Mouse (Mus musculus): ENCODE measurements around the gene Slc17a7. TPM values are rescaled to one million over a fixed set of nuclear protein-coding genes. Genes with fewer than 3 reads are reported as not detected.

The Slc17a7 gene
- polyA plus RNA-seq, 1 experiment from 2014 or later, result 2.6 TPM

DNA sequence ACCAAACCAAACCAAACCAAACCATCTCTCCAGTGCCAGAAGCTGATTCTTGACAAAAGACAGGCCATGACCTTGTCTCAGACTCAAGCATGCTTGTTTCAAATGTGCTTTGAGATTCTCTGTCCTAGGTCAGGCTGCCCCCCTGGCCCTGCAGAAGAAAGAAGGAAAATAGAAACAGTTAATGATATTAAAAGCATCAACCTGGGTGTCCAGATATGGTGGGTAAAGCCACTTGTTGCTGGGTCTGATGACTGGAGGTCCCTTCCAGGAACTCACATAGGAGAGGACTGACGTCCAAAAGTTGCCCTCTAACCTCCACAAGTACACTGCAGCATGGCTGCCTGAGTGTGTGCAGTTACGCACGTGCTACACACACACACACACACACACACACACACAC, 2.9 kb upstream of the Slc17a7 start:
- WGBS, result 92% methylated on average over 3 of the region's 3 CpGs
- Histone ChIP-seq H3K27me3 (replicated peaks) (peaks cover 36% of the 10 kb centered on the region), H3K9ac (no peak overlapping the region), H3K27ac (no peak overlapping the region), H3K4me2 (replicated peaks) (no peak overlapping the region), H3K4me3 (no peak overlapping the region), H3K4me1 (peaks cover 11% of the 10 kb centered on the region), H3K9me3 (no peaks in the 10 kb centered on the region), H3K36me3 (peaks cover 35% of the 10 kb centered on the region)
- ATAC-seq (ENCODE audit: low FRiP score, low read depth), result no peak

GRCm38 (mm10) chr7:45161612-45162473, 1.9 kb upstream of the Slc17a7 start:
- peaks cover 46% of the 10 kb centered on the region for H3K27me3 ChIP-seq (replicated peaks)
- peaks cover 35% of the 10 kb centered on the region for H3K36me3 ChIP-seq
- peak overlapping the region; percentile 63 for H3K4me2 ChIP-seq (replicated peaks)
- H3K9me3 ChIP-seq, result no peaks in the 10 kb centered on the region
- no peak overlapping the region for H3K27ac ChIP-seq
- ATAC-seq (ENCODE audit: low FRiP score, low read depth), result peak; percentile 80
- H3K4me1 ChIP-seq, result peaks cover 11% of the 10 kb centered on the region
- WGBS, result 5% methylated on average over 35 of the region's 35 CpGs
- 0 out of 2 replicates have a peak overlapping the region, but pooled peaks have one; percentile 40 for H3K9ac ChIP-seq
- peak overlapping the region; percentile 25 for H3K4me3 ChIP-seq

- no peak overlapping the region; the same call in 1 of the 2 replicates for H3K4me3 ChIP-seq
- peaks cover 53% of the 10 kb centered on the region for H3K27me3 ChIP-seq (replicated peaks)
- no peaks in the 10 kb centered on the region for H3K9me3 ChIP-seq
- no peak overlapping the region for H3K27ac ChIP-seq
- H3K4me2 ChIP-seq (replicated peaks), result peak overlapping the region; percentile 63
- ATAC-seq (ENCODE audit: low FRiP score, low read depth), result no peak
- 29% methylated on average over 6 of the region's 6 CpGs for WGBS
- peaks cover 34% of the 10 kb centered on the region for H3K36me3 ChIP-seq
- H3K4me1 ChIP-seq, result peaks cover 14% of the 10 kb centered on the region
- H3K9ac ChIP-seq, result 0 out of 2 replicates have a peak overlapping the region, but pooled peaks have one; percentile 40
Measured at GRCm38 (mm10) chr7:45162551-45162950, 1.2 kb upstream of the Slc17a7 start.

GRCm38 (mm10) chr7:45162996-45163615, 643 bp upstream of the Slc17a7 start:
- Histone ChIP-seq H3K36me3 (peaks cover 28% of the 10 kb centered on the region), H3K9me3 (no peaks in the 10 kb centered on the region), H3K27me3 (replicated peaks) (peaks cover 59% of the 10 kb centered on the region), H3K4me1 (peaks cover 19% of the 10 kb centered on the region), H3K9ac (no peak overlapping the region), H3K27ac (no peak overlapping the region), H3K4me2 (replicated peaks) (peak overlapping the region; percentile 65; the same call in 1 of the 2 replicates), H3K4me3 (no peak overlapping the region)
- 72% methylated on average over 9 of the region's 9 CpGs for WGBS
- ATAC-seq (ENCODE audit: low FRiP score, low read depth), result no peak

DNA sequence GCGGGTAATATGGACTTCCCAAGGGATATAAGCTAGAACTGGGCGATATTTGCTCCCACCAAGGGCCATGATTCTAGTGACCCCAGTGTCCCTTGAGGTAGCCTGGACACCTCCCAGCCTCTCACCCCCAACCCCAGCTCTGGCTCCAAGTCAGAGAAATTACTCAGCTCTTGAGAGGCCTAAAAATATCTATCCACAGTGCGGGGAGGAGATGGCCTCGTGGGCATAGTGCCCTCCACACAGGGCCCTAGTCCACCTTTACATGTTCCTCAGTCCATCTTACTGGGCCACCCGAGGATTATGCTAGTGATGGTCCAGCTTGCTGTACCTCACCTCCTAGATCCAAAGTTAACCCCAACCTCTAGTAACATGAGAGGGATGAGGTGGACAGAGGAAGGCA, 1.1 kb downstream of the Slc17a7 start:
- H3K4me3 ChIP-seq, result no peak overlapping the region
- H3K9me3 ChIP-seq, result peaks cover 5% of the 10 kb centered on the region; the same call in 1 of the 2 replicates

DNA sequence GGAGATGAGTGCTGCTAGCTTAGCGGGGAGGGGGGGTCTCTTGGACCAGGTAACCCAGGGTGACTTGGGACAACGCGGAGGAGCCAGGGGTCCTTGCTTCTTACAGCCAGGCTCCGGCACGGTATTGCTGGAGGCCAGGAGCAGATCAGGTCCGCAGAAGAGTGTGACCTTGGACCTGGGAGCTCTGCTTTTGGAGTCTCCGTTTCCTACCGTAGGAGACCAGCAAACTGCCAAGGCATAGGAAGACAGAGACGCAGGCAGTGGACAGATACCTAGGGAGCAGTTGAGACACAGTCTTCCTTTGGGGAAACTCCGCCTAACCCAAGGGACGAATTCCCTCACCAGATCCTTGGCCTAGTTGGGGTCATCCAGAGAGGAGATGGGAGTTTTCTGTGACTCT, 2.0 kb downstream of the Slc17a7 start:
- 45% methylated on average over 11 of the region's 11 CpGs for WGBS
- H3K4me1 ChIP-seq, result peaks cover 27% of the 10 kb centered on the region
- H3K27ac ChIP-seq, result no peak overlapping the region
- no peak overlapping the region for H3K4me2 ChIP-seq (replicated peaks)
- no peak overlapping the region for H3K4me3 ChIP-seq
- no peak for ATAC-seq (ENCODE audit: low FRiP score, low read depth)
- peaks cover 81% of the 10 kb centered on the region for H3K27me3 ChIP-seq (replicated peaks)
- H3K9me3 ChIP-seq, result peaks cover 10% of the 10 kb centered on the region; the same call in 1 of the 2 replicates
- H3K9ac ChIP-seq, result no peak overlapping the region
- H3K36me3 ChIP-seq, result peaks cover 5% of the 10 kb centered on the region; the same call in 1 of the 2 replicates

More for the DNA sequence above, 1.1 kb downstream of the Slc17a7 start:
- ATAC-seq (ENCODE audit: low FRiP score, low read depth), result no peak
- Histone ChIP-seq H3K9ac (no peak overlapping the region), H3K4me1 (peaks cover 27% of the 10 kb centered on the region), H3K4me2 (replicated peaks) (no peak overlapping the region), H3K36me3 (peaks cover 13% of the 10 kb centered on the region), H3K27ac (no peak overlapping the region), H3K27me3 (replicated peaks) (peaks cover 76% of the 10 kb centered on the region)
- WGBS, result 64% methylated on average over 5 of the region's 5 CpGs

GRCm38 (mm10) chr7:45166950-45167401, 3.2 kb downstream of the Slc17a7 start:
- no peak for ATAC-seq (ENCODE audit: low FRiP score, low read depth)
- Histone ChIP-seq H3K9ac (no peak overlapping the region), H3K36me3 (no peaks in the 10 kb centered on the region), H3K27ac (no peak overlapping the region), H3K4me1 (peaks cover 27% of the 10 kb centered on the region), H3K4me3 (no peak overlapping the region), H3K4me2 (replicated peaks) (no peak overlapping the region), H3K27me3 (replicated peaks) (peaks cover 85% of the 10 kb centered on the region), H3K9me3 (peaks cover 10% of the 10 kb centered on the region; the same call in 1 of the 2 replicates)
- 32% methylated on average over 10 of the region's 10 CpGs for WGBS

- H3K27me3 ChIP-seq (replicated peaks), result peaks cover 85% of the 10 kb centered on the region
- H3K27ac ChIP-seq, result no peak overlapping the region
- H3K4me2 ChIP-seq (replicated peaks), result peak overlapping the region; percentile 24; the same call in 1 of the 2 replicates
- no peak overlapping the region for H3K9ac ChIP-seq
- H3K4me1 ChIP-seq, result peaks cover 21% of the 10 kb centered on the region
- 2% methylated on average over 19 of the region's 19 CpGs for WGBS
- no peaks in the 10 kb centered on the region for H3K36me3 ChIP-seq
- ATAC-seq (ENCODE audit: low FRiP score, low read depth), result no peak
- H3K9me3 ChIP-seq, result peaks cover 10% of the 10 kb centered on the region; the same call in 1 of the 2 replicates
- H3K4me3 ChIP-seq, result no peak overlapping the region
Measured at GRCm38 (mm10) chr7:45167761-45168445, 4.2 kb downstream of the Slc17a7 start.

DNA sequence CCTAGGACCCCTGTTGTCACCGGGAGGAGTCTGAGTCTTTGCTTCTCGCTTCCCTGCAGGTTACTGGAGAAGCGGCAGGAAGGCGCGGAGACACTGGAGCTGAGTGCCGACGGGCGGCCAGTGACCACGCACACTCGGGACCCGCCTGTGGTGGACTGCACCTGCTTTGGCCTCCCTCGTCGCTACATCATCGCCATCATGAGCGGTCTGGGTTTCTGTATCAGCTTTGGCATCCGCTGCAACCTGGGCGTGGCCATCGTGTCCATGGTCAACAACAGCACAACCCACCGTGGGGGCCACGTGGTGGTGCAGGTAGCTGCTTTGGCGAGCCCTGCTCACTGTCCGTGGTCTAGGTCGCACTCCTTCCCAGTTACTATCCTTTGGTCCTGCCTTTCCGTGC, 4.9 kb downstream of the Slc17a7 start:
- Histone ChIP-seq H3K4me3 (no peak overlapping the region), H3K36me3 (no peaks in the 10 kb centered on the region), H3K9ac (no peak overlapping the region), H3K4me2 (replicated peaks) (peak overlapping the region; percentile 24), H3K9me3 (peaks cover 10% of the 10 kb centered on the region; the same call in 1 of the 2 replicates), H3K27me3 (replicated peaks) (peaks cover 77% of the 10 kb centered on the region), H3K4me1 (peaks cover 19% of the 10 kb centered on the region), H3K27ac (no peak overlapping the region)
- WGBS, result 5% methylated on average over 24 of the region's 24 CpGs
- ATAC-seq (ENCODE audit: low FRiP score, low read depth), result no peak

DNA sequence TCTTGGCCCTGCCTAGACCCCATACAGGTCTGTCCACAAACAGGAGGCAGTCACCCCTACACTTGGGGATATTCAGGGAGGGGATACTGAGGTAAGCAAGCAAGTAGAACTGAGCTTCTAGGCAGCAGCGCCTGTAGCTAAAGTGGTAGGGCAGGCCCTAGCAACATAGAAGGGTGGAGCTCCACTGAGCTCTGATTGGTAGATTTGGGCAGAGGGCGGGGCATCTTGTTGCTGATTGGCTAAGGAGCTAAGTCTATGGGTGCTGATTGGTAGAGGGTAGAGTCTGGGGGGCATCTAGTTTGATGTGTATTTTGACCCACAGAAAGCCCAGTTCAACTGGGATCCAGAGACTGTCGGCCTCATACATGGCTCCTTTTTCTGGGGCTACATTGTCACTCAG, 5.7 kb downstream of the Slc17a7 start:
- Histone ChIP-seq H3K27ac (no peak overlapping the region), H3K36me3 (no peaks in the 10 kb centered on the region), H3K27me3 (replicated peaks) (peaks cover 77% of the 10 kb centered on the region), H3K4me1 (peaks cover 16% of the 10 kb centered on the region), H3K4me3 (no peak overlapping the region), H3K9ac (no peak overlapping the region), H3K9me3 (peaks cover 10% of the 10 kb centered on the region; the same call in 1 of the 2 replicates), H3K4me2 (replicated peaks) (no peak overlapping the region)
- ATAC-seq (ENCODE audit: low FRiP score, low read depth), result no peak
- 90% methylated on average over 3 of the region's 3 CpGs for WGBS

GRCm38 (mm10) chr7:45172974-45173373, 9.2 kb downstream of the Slc17a7 start:
- no peak for ATAC-seq (ENCODE audit: low FRiP score, low read depth)
- peaks cover 77% of the 10 kb centered on the region for H3K27me3 ChIP-seq (replicated peaks)
- no peaks in the 10 kb centered on the region for H3K36me3 ChIP-seq
- H3K4me1 ChIP-seq, result peaks cover 25% of the 10 kb centered on the region
- H3K9me3 ChIP-seq, result peaks cover 10% of the 10 kb centered on the region; the same call in 1 of the 2 replicates
- H3K4me2 ChIP-seq (replicated peaks), result no peak overlapping the region
- no peak overlapping the region for H3K27ac ChIP-seq
- H3K9ac ChIP-seq, result no peak overlapping the region
- 59% methylated on average over 7 of the region's 7 CpGs for WGBS
- no peak overlapping the region for H3K4me3 ChIP-seq

All from neural tube, embryonic 12.5 days (tissue).